Mouse (Mus musculus) adrenal gland, adult 18-20 months (tissue): ENCODE results near the gene 4833439L19Rik. TPM values are rescaled to one million over a fixed set of nuclear protein-coding genes. Genes with fewer than 3 reads are reported as not detected.

Source experiments
- DNase-seq, 2 experiments: peaks; one replicate each; pipeline ENCODE4 v3.0.0; 2021 to 2022; ENCODE audit warnings: low spot score in 2 of 2
- total RNA-seq, 2 experiments: library from RNA; stranded (reverse); gene quantifications; 1 replicate in 1 of 2; 2 replicates in 1 of 2; pipeline ENCODE4 v1.2.3; 2021

Gene 4833439L19Rik
- total RNA-seq, 2 experiments from 2014 or later, result 177 to 178 TPM

DNA sequence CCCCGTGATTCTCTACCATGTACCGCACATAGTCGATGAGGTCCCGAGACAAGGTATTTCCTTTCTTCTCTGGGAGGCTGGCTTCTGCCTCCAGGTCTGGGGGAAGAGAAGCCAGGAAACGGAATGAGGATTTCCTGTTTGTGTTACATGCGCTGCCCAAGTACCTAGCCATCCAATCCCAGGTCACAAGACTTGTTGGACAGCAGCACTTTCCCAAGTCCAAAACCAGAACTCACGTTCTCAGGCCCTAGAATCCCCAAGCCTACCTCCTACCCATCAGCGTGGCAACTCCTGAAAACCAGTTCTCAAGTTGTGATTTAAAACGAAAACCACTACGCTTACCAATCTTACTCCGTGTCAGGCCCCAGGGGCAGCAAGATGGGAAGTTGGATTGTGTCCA lies 20.6 kb upstream of the 4833439L19Rik start:
- DNase-seq, result no peak

DNA sequence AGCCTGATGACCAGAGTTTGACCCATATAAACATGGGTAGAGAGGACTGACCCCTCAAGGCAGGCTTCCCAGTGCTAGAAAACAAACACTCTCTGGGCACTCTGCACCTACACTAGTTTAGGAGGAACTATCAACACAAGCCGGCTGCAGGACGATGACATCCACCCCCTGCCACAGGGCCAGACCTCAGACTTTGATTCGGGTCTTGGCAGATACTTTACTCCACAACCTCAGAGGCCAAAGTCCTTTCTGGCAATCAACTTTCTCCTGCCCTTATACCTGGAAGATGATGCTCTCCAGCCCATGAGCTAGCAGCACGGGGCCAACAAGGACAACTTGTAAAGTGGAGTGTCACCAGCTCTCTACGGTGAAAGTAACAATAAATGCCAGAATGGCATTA lies 17.6 kb upstream of the 4833439L19Rik start:
- no peak for DNase-seq

DNA sequence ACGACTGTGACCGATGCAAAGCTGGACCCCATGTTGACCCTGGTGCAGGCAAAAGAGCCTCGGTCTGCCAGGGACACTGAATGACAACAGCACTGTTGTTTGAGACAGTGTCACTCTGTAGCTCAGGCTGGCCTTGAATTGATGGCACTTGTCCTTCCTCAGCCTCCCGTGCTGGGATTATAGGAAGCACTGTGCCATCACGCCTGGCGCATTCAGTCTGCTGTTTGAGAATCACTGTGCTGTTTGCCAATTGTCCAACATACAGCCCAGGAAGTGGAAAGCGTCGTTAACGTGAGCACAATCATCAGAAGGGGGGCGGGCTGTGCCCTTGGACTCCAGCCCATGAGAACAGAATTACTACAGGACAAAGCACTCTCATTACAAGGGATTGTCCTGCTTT lies 16.9 kb upstream of the 4833439L19Rik start:
- no peak for DNase-seq

DNA sequence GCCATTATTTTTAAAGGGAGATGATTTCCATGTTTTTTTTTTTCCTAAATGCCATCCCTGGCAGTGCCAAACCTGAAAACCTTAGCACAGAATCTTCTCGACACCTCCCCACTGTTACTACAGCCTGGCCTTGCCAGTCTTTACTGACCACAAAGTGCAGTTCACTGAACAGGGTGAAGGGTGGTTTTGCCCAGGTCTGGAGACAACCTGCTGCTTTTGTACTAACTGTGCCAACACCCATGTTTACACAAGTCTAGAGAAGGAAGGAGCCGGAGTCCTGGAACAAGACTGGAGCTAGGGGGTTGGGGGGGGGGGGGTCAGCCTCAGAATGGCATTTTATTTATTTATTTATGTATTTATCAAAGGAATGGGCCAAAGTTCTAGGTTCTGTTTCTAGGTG lies 16.1 kb upstream of the 4833439L19Rik start:
- no peak for DNase-seq

DNA sequence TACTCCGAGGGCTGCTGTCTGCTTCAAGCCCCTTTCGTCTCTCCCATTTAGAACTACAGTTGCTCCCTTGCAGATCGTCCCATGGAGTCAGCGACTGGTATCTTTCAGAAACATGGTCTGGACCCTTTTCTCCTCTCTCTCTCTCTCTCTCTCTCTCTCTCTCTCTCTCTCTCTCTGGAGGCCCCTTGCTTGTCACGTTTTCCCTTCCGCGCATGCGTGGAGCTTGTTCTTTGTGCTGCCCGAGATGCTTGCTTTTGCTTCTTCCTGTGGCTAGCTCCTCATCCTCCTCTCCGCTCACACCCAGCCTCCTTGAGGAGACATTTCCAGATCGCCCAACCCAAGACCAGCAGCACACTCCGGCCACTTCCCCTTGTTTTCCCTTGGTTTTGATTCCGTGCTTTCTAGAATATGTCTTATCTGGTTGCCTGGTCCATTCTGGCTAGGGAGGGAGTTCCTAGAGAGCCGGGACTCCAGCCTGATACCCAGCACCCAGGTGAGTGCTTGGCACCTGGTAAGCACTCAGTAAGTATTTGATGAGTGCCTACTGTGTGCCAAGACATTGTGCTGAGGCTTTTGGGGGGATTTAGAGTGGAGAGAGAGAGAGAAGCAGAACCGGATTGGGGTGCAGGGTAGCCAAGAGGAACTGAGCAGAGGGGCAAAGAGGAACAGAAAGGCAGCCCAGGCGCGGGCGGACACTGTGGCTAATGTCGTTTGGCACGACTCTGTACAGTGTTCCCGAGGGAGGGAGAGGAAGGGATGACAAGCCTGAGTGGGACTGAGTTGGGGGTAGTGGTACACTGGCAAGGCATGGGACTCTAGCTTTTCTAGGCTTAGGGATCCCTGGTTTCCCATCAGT lies 12.6 kb upstream of the 4833439L19Rik start:
- no peak for DNase-seq

DNA sequence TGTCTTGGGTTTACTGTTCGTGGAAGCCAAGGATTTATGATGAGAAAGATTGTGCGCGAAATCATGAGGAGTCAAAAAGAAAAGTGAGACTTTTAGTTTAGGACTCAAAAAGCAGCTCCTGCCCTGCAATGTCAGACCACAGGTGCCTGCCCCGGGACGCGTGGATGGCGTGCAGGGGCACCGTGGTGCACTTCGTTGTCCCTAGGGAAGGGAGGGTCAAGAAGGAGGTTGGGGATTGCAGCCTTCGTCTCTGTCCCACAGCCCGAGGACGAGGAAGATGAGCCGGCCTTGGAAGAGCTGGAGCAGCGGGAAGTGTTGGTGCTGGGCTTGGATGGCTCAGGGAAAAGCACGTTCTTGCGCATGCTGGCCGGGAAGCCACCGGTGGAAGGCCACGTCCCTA lies 10.3 kb upstream of the 4833439L19Rik start:
- peak in 1 of 2 experiments; percentile 50 for DNase-seq

DNA sequence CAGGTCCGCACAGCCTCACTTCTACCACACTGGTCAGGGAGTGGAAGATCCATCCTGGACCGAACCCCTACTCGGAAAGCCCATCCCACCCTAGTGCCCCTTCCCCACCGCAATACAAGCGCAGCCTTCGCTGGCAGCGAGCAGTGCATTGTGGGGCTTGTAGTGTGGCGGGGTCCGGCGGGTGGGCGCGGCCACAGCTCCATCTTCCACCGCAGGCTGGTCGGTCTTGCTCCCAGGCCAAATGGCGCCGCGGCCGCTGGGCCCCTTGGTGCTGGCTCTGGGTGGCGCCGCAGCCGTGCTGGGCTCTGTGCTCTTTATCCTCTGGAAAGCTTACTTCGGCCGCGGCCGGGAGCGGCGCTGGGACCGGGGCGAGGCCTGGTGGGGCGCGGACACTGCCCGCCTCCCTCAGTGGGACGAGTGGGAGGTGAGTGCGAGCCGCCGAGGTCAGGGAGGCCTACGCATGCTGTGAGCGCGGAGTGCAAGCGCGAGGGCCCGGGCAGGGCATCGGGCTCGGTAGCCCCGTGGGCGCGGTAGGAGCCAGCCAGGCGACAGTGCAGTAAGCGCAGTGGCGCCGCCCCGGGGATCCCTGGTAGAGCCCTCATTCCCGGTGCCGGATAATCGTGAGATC lies 9.7 kb upstream of the 4833439L19Rik start, which contains the start of gene Arl10:
TSS of gene Arl10 (plus strand) at position 162 of the 628 bp plus-strand sequence.
- DNase-seq, result peak; percentile 78 to 79

DNA sequence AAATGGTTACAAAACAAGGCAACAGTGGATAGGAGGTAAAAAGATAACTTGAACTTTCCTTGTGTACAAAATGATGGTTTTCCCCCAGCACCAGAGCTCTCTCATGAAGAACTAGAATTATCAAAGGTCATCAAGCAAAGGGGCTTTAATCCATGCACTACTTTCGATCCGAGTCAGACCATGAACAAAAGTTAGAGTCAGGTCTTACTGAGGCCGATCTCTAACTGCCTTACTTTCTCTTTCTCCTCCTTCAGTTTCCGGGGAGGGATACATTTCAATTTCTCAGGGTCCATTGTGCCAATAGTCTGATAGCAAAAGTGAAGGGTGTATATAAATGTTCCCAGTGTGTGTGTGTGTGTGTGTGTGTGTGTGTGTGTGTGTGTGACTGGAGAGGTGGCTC lies 7.4 kb upstream of the 4833439L19Rik start:
- DNase-seq, result no peak

DNA sequence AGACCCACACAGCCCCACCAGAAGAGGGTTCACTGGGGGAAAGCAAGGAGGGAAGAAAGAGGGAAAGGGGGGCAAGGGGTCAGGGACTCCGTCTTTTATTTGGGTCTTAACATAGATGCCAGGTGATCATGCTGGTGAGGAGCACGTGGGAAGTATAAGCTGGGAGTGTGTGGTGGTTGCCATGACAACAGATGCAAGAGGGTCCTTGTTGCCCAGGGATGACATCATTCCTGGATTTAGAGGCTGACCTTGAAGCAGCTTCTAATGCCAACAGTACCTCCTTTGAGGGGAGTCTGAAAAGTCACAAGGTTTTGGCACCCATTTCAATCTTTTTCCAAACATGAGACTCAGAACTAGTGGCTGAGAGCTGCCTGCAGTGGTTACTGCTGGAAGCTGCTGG lies 6.4 kb upstream of the 4833439L19Rik start:
- no peak for DNase-seq

DNA sequence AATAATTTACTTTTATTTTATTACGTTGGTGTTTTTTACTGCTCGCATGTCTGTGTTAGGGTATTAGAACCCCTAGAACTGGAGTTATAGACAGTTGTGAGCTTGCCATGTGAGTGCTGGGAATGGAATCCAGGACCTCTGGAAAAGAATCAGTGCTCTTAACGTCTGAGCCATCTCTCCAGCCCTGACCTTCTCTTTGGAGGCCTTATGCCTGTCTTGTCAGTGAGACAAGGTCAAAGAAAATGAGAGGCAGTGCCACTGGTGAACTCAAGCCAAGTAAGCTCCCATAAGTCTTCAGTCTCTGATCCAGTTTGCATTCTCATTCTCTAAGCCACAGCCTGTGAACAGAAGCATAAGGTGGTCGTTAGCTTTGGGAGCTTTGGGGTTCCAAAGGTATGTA lies 5.5 kb upstream of the 4833439L19Rik start:
- no peak for DNase-seq

DNA sequence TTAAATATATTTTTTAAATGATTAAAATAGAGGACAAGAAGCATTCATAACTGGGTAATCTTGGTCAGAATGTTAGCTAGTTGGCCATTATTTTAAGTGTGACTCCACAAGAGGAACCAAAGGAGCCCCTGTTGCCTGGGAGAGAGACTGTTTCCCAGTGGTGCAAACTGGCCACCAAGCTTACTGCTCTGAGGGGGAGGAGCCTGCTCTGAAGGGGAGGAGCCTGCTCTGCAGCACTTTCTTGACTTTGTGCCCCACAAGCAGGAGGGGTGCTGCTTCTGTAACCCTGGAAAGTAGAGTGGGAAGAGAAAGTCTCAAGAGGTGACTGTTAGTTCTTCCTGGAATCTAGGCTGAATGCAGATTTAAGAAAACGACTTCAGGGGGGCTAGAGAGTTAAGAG lies 4.0 kb upstream of the 4833439L19Rik start:
- no peak for DNase-seq

DNA sequence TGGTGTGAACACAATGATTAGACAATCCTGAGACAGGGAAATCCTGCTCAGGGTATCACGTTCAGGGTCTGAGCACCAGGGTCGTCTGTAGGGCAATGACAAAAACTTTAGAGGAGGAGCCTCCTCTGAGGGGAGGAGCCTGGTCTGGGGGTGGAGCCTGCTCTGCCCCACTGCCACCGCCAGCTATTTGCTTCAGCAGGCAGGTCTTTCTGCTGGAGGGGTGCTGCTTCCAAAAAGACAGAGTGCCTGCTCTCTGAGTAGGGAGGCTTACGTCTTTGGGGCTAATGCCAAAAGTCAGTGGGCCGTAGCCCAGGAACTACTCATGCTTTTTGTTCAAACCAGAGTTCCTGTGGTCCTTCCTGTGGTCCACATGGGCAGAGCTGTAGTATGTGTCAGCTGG lies 3.1 kb upstream of the 4833439L19Rik start:
- DNase-seq, result no peak

DNA sequence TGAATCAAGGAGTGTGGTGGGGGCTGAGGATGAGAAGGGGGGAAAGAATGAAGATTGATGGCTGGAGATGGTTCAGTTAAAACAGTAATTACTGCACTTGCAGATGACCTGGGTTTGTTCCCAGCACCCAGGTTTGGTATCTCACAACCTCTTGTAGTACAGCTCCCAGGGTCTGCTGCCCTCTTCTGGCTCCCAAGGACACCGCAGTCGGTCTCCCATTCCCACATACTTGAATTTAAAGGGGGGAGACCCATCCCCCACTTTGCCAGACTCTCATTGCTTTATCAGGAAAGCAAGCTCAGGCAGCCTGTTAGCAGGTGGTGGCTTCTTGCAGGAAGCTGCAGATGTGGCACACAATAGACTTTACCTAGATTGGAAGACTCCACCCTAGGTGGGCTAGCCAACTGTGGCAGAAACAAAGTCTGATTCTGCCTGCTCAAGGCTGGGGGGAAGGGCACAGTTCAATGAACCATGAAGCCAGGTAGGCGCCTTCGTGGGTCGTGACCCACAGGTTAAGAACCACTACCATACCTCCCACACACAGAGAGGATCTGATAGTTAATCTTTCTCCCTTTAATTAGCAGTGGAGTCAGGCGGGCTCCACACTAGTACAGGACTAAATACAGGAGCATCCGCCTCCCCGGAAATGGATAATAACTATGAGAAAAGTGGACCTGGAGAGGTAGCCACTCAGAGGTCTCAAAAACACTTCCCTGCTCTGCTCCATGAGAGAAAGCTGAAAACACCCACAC lies 535 bp upstream of the 4833439L19Rik start:
- DNase-seq, result no peak

DNA sequence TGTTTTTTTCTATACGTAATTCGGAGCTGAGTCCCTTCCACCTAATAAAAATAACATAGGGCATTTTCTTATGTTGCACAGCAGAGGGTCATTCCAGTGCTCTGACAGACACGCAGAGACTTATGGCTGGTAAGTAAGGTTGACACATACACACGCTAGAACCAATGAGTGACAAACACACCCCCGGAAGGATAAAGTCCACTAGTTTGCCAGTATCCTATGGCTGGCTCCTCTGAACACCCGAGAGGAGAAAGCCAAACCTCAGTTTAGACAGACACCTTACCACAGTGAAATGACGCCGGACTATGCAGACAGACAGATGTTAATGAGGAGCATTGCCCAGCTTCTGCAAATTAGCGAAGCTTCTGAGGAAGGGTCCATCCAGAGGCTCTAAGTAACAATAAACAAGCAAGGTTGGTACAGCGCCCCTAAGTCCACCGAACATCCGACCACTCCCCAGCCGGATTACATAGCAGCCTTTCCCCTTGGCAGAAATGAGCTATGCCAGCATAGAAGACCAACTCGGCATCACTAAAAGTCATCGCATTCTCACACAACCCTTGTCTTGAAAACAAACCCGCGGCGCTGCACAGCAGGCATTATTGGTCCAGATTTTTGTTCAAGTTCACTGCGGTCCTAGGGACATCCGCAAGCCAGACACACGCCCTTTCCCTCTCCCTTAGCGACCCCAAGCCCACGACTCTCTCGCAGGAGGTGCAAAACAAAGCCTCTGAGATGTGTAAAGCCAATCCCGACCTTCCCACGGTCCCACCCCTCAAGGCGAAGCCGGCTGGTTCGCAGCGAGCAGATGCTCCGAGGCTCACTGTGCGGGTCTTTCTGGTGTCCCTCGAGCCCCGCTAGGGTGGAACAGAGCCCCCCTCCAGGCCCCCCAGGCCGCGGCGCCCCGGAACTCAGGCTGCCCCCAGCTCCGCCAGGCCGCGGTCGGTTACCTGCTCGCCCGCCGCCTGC lies 719 bp downstream of the 4833439L19Rik start:
- no peak for DNase-seq

DNA sequence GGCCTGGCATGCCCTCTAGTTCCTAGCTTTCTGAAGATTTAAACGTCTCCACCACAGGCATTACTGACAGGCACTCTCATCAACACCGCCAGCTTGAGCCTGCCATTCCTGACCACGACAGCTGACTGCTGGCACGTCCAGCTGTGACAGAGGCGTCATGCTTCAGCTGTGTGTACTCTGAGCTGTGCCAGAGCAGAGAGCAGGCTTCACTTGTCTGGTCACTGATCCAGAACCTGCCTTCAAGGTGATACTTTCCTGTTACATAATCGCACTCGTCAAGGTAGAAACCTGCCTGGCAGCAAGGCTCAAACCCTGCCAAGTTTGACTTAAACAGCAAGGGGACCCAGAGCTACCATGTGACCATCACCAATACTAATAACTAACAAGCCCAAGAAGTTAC lies 2.7 kb downstream of the 4833439L19Rik start:
- DNase-seq, result no peak

DNA sequence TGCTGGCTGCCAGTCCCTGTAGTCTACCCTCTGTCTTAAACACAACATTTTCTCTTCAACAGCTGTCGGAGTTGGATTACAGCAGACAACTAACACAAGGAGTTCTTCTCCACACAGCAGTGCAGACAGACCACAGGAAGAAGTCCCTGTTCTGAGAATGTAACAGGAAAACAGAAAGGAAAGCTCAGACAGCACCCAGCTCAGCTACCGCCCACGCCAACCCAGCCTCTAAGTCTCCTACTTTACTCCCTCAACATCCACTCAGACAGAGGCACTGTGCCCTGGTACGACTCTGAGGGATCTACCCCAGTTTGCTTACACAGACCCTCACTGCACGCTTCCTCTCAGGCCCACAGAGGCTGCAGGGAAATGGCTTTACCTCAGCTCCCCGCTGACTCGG lies 4.6 kb downstream of the 4833439L19Rik start:
- no peak for DNase-seq

DNA sequence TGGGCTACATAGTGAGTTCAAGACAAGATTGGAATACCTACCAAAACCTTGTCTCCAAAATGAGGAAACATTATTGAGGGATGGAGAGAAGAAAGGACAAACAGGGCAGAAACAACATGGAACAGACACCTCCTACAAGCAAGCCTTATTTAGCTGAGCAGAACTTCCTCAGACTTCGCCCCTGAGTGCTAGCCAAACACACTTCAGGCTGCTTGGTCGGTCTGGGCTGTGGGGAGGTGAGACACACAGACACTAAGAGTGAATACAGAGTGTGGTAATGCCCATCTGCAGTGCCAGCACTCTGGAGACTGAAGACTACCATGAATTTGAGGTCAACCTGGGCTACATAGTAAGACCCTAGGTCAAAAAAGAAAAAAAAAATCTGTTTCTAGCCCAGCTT lies 5.6 kb downstream of the 4833439L19Rik start:
- no peak for DNase-seq

DNA sequence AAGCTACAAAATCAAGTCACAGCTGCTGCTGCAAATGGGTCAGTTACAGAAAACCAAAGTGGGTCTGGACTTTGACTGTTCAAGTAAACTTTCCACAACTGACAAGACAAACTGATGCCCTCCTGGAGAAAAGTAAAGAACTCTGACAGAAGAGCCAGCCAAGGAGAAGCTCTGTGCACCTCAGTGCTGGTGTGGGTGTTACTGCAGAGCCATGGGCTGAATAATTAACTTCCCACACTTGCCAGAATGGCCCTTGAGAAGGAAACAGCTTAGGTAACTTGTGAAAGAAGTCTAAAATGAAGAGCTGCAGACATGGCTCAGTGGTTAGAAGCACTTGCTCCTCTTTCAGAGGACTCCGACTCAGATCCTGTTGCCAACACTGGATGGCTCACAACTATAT lies 7.6 kb downstream of the 4833439L19Rik start:
- no peak for DNase-seq

DNA sequence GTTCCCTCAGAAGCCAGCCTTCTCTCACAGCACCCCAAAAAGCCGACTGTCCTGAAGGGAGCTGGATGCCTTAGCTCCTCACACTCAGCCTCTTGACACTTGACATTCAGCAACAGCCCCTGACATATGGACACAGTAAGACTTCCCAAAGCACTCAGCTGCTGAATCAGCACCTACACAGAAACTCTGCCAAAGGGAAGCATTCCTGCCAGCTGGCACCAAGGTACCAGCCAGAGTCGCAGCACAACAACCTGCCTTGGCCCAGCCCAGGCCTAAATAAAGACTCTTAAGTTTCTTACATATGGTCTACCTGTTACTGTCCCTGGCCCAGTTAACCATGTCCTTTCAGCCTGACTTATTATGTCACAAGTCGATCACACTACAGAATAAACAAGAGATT lies 8.4 kb downstream of the 4833439L19Rik start:
- no peak for DNase-seq

DNA sequence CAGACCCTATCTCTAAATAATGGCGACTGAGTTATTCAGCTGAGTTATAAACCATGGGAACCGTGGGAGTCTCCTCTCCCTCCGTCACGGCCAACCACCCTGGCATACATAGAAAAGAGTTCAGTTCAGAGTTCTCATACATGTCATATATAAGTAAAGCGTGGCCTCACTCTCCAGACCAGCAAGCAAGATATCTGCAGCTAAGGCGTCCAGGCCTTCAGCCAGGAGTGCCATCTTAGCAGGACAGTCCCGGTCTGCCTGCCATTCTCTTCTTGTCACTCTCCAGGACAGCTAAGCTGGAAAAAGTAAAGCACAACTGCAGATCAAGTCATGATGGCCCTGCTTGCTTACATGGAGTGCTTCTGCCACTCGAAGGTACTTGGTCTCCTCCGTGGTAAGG lies 9.1 kb downstream of the 4833439L19Rik start:
- DNase-seq, result no peak

DNA sequence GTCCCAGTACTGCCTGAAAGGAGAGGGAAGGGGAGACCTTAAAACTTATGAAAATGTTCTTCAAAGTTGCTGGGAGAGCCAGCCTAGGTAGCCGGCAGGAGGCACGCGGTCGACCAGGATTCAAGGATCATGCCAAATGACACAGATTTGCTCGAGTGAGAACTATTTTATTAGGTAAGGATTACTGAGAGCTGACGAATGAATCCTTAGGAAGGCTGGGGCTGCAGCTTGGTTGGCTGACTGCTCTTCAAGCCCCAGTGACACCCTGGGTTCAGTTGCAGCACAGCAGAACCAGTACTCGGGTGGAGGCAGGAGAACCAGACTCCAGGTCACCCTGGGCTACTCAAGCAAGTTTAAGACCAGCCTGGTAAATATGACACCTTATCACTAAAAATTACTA lies 17.2 kb downstream of the 4833439L19Rik start:
- no peak for DNase-seq
